Mouse (Mus musculus): ENCODE data around the gene Tbx15.

Tbx15 gene

GRCm38 (mm10) chr3:99240213-99240720 is at the start of gene Tbx15:
Gene Tbx15 (plus strand): TSS chr3:99240381.
- DNase-seq: no peak

- no peak for DNase-seq
Measured at GRCm38 (mm10) chr3:99193576-99193975, 46.6 kb upstream of the Tbx15 start.

GRCm38 (mm10) chr3:99203331-99203730 is 36.9 kb upstream of the Tbx15 start:
- DNase-seq: no peak

- no peak for DNase-seq
Measured at GRCm38 (mm10) chr3:99208416-99208815, 31.8 kb upstream of the Tbx15 start.

DNA sequence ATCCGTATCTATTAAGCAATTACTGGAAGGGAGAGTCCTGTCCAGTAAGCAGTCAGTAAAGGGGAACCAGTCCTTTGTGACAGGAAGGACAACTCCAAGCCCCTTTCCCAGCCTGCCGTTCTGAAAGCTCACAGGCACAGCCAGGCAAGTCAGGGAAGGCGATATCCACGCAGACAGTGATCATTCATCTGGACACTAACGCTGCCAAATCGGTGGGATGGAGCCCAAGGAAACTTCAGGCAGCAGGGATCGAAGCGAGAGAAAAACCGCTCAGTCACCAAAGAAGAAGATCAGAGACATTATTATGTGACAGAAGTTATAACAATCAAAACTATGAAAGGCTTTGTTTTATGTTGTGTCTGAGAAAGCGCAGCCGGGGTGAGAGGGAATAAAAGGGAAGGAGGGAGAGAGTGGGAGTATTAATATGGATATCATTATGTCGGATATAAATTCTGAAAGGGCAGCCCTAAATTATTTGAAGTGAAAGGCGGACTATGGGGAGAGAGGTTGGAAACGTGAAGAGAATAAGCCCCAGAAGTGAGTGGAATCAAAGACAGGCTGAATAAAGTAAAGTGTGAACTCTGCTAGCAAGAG is 29.0 kb upstream of the Tbx15 start:
- DNase-seq: no peak

DNA sequence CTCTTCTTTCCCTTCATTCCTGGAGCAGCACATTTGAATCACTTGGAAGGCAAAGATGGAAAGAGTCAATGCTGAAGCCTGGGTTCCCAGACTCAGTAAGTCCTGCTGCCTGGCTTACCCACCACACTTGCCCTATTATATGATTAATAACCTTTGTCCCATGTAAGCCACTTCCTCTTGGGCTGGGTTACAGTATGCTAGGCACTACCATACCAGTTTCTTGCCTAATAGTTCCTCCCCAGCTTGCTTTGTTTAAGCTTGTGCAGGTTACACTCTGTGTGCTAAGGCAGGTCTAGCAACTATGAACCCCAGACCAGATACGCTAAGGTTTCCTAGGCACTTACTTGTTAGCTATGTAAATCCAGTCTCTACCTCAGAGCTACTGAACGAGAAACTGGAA is 12.4 kb upstream of the Tbx15 start:
- DNase-seq: no peak

DNA sequence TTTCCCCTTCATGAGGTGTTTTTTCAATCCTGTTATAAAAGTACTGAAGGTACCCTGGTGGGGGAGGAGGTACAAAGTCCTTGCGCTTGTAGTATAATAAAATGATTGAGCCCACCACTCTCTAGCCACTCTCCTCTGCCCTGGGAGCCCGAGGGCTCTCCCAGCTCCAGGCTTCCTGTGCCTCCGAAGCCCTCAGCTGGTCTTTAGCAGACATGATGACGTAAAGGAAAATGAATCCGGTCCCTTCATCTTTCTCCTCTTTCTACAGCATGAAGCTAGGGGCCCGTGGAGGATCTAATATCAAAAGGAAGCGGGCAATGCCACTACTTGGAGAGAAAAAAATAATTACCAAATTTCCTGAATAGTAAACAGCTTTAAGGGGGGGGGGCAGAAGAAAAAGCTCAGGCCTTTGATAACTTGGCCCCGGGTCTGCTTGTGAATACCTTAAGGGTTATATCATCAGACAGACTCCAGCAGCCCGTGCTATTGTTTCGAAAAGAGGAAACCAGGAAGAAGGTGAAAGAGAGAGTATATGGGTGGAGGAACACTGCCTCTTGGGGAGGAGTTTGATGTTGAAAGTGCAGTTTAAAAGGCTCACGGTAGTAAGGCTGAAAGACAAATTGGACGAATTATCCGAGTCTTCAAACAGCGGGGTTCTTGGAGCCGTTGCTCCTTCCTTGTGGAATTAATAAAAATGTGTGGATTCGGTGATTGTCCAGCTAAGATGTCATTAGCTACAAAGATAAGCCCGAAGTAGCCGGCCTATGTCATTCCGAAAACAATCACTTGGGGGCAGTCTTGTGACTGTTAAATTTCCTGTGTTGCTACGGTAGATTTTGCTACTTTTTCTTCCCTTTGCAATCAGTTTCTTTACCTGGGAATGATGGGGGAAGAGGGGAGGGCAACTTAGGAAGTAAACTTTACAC is 6.5 kb upstream of the Tbx15 start:
- DNase-seq: peak; percentile 27

DNA sequence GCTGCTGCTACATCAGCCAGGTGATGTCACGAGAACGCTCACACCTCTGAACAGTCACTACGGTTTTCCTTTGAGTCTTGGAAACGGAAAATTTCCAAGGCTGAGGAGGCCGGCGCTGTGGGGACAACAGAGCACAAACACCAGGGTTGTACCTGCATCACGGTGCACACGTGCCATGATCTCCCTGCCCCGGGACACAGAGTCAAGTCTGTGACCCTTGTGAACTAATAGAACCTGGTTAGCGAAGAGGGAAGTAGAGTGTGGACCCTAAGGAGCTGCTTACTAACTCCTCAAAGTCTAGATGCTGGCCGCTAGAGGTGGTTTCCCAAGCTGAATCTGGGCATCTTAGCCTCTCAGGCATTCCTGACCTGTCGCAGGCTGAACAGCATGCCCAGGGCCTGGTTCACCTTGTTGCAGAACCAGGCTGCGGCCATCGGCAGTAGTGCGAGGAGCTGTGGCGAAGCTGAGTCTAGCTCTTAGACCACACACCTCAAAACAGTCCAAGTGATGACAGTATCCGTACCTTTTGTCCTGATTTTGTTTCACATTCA is 5.8 kb upstream of the Tbx15 start:
- DNase-seq: no peak

DNA sequence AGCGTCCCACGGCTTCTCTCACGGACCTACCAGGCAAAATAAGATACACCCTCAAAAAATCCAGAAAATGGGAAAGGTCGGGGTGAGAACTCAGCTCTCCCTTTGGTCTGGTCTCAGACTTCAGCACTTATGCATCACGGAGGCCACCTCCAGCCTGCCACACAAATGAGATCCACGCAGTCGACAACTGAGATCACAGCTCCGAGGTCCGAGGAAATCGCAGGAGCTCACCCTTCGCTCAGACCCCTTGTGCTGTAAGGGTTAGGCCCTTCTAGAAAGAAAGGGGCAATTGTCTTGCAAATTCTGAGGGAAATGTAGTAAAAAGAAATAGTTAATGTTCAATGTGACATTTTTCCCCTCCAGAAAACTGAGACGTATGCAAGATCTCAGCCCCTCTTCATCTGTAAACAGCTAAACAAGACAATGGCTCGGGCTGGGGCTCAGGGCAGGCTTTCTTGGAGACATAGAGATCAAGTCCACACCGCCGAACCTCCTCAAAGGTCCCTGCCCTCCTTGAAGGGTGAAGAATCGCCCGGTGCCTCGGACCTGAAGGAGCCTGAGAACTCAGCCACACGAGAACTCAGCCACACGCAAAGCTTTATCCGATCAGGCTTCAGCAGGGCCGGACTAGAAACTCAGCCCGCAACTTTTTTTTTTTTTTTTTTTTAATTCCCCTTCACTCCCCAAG is 4.9 kb upstream of the Tbx15 start:
- DNase-seq: no peak

DNA sequence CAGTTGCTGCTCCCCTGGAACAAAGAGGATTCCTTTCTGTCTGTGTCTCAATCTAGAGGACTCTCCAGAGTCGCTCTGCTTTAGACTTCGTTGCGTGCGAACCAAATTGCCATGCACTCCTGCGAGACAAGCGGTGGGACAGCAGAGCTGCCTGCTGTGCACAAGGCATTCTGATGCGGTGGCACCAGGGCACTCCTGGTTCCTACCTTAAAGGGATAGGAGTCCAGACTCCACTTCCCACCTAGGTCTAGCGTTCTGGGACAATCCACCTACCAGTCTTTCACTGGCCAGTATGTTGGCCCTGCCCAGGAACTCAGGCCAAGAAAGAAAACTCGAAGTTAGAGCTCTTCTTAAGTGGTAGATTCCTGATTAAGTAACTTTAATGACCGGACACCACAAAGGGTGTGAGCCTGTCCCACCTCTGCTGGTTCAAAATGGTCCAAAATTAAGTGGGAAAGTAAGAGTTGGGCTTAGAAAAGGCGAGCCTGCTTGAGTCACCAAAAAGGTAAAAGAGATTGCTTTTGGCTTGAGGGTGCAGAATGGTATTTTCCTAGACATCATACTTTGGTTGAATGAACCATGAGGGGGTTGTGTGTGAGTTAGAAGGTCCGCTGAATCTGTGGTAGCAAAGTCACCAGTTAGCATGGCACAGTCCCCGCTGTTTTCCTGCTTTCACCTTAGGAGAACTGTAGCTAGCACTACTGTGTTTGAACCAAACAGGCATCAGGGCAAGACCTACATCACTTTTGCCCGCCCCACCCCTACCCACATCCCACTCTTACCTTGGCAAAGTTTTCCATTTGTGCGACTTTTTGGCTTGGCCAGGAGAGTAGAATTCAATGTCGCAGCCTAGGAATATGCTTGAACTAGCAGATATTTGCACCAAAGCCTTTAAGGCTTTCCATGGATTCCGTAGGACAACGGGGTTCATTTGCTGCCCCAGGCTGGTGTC is 4.1 kb upstream of the Tbx15 start:
- DNase-seq: no peak

DNA sequence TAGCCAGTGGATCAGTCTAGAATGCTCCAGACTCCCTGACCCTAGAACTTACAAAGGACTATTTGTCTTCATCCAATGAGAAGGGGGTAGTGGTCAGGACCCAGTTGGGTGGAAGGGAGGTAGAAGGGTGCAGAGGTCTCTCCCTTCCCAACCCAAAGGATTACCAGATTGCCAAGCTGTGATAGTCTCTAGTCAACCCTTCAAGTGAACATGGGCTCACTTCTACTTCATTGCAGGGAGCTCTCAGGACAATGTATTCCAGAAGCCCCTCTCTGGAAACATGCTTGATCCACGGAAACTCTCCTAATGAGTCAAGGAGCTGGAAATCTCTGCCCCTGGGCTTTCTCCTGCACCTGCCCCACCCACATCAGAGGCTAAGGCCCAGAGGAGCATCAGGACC is 1.5 kb upstream of the Tbx15 start:
- no peak for DNase-seq

DNA sequence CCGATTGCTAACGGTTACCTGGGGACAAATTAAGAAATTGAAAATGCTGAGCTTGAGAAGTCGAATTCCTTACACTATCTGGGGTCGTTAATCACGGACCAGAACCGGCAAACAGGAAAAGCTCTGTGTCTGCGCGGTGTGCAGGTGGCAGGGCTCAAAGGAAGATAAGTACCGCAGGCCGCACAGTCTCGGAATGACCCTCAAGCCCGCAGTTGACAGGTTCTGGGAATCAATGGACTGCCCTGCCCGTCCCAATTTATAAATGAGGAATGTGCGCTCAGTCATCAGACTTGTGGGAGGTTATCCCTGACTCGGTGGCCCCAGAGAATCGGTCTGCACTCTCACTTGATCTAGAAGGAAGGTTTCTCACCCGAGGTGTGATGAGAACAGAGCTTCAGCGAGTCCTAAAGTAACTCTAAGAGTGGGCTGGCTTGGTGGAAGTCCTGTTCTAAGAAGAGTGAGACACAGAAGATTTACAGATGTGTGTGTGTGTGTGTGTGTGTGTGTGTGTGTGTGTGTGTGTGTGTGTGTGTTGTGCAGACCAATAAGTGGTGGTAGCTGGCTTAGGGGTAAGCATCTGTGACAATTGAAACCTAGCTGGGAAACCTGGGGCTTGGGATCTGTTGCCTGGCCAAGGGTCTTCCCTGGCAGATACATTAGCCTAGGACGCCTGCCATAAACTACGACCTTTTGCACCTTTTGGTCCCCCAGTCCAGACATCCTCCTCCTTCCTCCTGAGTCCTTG is 708 bp upstream of the Tbx15 start:
- DNase-seq: no peak

DNA sequence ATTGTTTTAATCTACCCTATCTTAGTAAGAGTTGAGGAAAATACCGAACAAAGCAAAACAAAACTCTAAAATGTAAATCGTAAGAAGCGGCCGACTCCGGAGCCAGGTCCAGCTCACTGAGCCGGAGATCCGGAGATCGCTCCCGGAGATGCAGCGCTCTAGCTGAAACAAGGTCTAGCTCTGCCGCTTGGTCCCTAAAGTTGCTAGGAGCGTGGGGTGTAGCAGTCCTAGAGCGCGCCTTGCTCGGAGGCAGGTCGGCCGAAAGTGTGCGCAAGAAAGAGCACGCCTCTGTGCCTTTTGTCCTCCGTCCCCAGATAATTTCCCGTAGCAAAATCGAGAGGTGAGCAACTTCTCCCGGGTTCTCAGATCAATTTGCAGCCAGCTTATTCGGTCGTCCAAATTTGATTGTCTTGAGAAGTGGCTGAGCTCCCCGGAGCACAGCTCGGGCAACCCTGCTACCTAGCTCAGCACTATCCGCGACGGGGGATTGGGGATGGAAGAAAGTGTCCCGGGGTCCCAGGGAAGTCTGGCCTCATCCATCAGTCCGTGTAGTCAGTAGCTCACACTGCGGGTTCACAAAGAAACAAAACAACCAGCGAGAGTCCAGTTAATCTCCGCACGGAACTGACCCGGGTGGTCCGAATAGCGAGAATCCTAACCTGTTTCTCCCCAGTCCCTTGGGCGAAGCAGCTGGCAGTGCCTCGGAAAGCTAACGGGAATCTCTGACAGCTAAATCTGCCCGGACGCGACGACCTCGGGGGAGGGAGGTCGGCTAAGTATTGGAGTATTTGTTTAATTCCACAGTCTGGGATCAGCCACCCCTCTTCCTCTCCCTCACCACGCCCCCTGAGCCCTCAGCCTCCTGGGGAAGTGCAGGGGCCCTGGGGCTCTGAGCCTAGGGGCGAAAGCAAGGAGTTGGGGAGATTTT is 894 bp downstream of the Tbx15 start:
- DNase-seq: no peak

DNA sequence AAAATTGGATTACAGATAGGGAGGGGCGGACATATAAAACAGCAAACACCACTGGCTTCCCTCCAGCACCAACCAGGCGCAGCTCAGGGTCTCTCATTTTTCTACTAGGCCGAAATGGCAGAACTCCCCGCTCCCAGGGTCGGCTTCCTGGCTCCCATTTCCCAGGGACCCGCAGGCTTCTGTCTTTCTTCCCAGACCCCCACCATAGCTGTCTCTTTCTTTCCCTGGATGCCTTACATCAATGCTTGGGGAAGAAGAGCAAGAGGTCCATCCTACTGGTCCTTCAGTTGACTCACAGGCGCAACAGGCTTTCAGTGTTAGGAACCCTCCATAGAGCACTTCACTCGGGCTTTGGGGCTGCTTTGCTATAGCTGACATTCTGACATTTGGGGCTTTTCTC is 2.3 kb downstream of the Tbx15 start:
- DNase-seq: no peak

DNA sequence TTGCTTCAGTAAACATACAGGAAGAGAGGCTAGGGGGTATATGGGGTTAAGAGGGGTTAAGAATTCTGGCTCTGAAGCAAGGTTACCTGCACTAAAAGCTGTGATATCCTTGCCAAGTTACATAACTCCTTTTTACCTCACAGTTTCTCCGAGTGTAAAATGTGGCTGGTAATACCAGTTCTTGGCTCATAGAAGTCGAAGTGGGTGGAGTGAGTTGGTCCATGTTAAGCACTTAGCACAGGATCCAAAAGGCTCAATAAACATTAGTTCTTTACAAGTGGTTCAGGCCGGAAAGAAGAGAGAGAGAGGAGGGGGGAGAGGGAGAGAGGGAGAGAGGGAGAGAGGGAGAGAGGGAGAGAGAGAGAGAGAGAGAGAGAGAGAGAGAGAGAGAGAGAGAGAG is 5.2 kb downstream of the Tbx15 start:
- no peak for DNase-seq

DNA sequence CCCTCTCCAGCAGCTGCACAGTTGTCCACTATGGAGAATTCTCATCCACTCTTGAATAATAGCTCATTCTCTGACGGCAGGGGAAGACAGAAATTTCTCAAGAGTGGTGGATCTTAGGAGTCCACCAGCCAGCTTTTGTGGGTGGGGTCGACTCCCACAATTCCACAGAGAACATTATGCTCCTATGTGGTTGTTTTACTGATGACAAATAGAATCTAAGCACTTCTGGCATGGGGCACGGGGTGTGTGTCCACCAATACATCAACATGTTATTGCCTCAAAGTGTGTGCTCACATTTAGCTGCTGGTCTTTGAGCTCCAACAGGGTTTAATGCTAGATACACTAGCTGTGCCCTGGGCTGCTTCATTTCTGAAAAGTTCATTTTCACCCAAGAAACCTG is 6.4 kb downstream of the Tbx15 start:
- DNase-seq: no peak

DNA sequence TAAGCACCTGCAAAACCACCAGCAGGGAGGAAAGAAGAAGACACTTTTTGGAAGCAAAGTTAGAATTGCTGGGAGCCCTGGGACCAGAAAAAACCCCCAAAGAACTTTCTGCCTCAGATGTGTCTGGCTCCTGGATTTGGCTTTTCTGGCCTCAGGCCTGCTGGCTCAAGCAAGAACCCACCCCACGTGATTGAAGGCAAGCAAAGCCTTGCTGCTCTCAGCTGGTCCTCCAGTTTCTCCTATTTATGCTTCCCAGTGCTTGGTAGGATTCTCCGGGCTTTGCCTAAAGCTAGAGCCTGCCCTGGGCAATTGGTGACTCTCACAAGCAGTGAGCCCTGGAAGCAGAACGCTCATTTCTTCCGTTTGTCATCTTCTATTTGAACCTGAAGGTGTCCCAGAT is 7.4 kb downstream of the Tbx15 start:
- no peak for DNase-seq

GRCm38 (mm10) chr3:99247996-99248801 is 8.0 kb downstream of the Tbx15 start:
- DNase-seq: no peak

DNA sequence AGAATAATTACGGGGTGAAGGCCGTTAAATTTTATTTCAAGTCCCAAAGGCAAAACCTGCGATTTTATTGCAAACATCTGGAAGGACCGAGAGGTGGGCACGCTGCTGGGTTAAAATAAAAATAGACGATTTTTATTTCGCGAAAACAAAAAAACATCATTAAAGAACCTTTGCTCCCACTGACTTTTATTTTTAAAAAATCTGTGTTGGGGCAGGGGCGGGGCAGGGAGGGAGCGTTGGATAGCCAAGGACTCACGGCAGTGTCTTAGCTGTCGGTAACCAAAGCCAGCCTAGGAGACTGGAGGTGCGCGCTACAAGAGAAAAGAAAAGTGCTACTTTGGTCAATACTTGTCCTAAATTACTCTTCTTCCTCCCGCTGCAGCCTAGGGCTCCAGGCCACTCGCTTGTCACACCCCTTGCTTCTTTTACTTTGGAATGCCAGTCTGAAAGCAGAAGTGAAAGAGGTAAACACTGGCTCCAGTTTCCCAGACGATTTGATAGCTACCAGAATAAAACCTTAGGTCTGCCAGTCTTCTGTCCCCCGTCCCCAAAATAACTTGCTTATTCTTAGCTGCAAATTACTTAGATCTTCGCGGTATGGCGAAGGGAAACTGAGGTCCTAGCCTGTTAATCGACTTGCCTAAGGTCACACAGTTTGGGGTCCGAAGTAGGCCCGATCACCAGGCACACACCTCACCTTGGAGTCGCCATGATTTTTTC is 8.8 kb downstream of the Tbx15 start:
- no peak for DNase-seq
